In genomic region chr12:15640320-15640719, GRCm38 (mm10) we compare ENCODE assay signal across 8 mouse cellular contexts.
"Had no signal": no experiment of that assay in that cellular context is flagged by ENCODE, and none has a peak within 500 bp of the region (broad histone marks: within the 10 kb centered on the region; RNA-seq: fewer than 3 reads in every experiment).

No protein-coding gene starts in this region.

- ATAC-seq: intestine, embryonic 15.5 days; liver, embryonic 12.5 days; midbrain, embryonic 13.5 days had no signal

- H3K9me3 ChIP-seq: intestine, embryonic 15.5 days; liver, embryonic 12.5 days; lung, embryonic 15.5 days; midbrain, embryonic 13.5 days had no signal

- H3K4me3 ChIP-seq: intestine, embryonic 15.5 days; liver, embryonic 12.5 days; lung, embryonic 15.5 days; midbrain, embryonic 13.5 days had no signal

- DNase-seq: left cerebral cortex, postnatal 4 days; right cerebral cortex, postnatal 14 days; thymus, adult 18-20 months; thymus, postnatal 14 days had no signal

- H3K36me3 ChIP-seq: intestine, embryonic 15.5 days; liver, embryonic 12.5 days; lung, embryonic 15.5 days; midbrain, embryonic 13.5 days had no signal

- H3K27me3 ChIP-seq: intestine, embryonic 15.5 days; liver, embryonic 12.5 days; lung, embryonic 15.5 days; midbrain, embryonic 13.5 days had no signal

- H3K4me2 ChIP-seq: intestine, embryonic 15.5 days; liver, embryonic 12.5 days; lung, embryonic 15.5 days; midbrain, embryonic 13.5 days had no signal

- H3K27ac ChIP-seq: intestine, embryonic 15.5 days; liver, embryonic 12.5 days; lung, embryonic 15.5 days; midbrain, embryonic 13.5 days had no signal

- H3K9ac ChIP-seq: intestine, embryonic 15.5 days; liver, embryonic 12.5 days; lung, embryonic 15.5 days; midbrain, embryonic 13.5 days had no signal

- H3K4me1 ChIP-seq: intestine, embryonic 15.5 days; liver, embryonic 12.5 days; lung, embryonic 15.5 days had no signal
